Mouse (Mus musculus): ENCODE results near the gene Gm3642. TPM values are rescaled to one million over a fixed set of nuclear protein-coding genes. Genes with fewer than 3 reads are reported as not detected.

The Gm3642 gene
- polyA plus RNA-seq (2012; fragmentation: generic; extraction: Trizol), result not detected

GRCm38 (mm10) chr14:6840211-6840610 lies at the start of gene Gm3642:
Gm3642 (minus strand) TSS chr14:6840311.

GRCm38 (mm10) chr14:6889521-6890012 lies 49.5 kb upstream of the Gm3642 start, which contains the start of gene Gm3667:
Gm3667 (minus strand) TSS chr14:6889962.

Other genes starting within 250 kb of the Gm3642 start
- not detected for gene Gm3629, start 249.7 kb downstream of the Gm3642 start, polyA plus RNA-seq (2012; fragmentation: generic; extraction: Trizol)
- not detected for gene Gm3460, start 217.9 kb downstream of the Gm3642 start, polyA plus RNA-seq (2012; fragmentation: generic; extraction: Trizol)
- gene Gm10251, start 156.1 kb downstream of the Gm3642 start, polyA plus RNA-seq (2012; fragmentation: generic; extraction: Trizol), result not detected
- gene Gm8050, start 120.1 kb downstream of the Gm3642 start, polyA plus RNA-seq (2012; fragmentation: generic; extraction: Trizol), result not detected
- under 1 TPM; 0.01 to 0.41 TPM for gene Gm3636, start 98.0 kb downstream of the Gm3642 start, polyA plus RNA-seq (2012; fragmentation: generic; extraction: Trizol)
- gene Gm8362, start 65.9 kb downstream of the Gm3642 start, polyA plus RNA-seq (2012; fragmentation: generic; extraction: Trizol), result not detected
- gene Gm3667, start 49.7 kb upstream of the Gm3642 start, polyA plus RNA-seq (2012; fragmentation: generic; extraction: Trizol), result not detected
- not detected for gene Gm6356, start 133.5 kb upstream of the Gm3642 start, polyA plus RNA-seq (2012; fragmentation: generic; extraction: Trizol)
- gene Gm10406, start 187.1 kb upstream of the Gm3642 start, polyA plus RNA-seq (2012; fragmentation: generic; extraction: Trizol), result not detected
- gene Gm3685, start 204.7 kb upstream of the Gm3642 start, polyA plus RNA-seq (2012; fragmentation: generic; extraction: Trizol), result not detected

Data from C3H10T1/2 (cell line).